In the genomic region with DNA sequence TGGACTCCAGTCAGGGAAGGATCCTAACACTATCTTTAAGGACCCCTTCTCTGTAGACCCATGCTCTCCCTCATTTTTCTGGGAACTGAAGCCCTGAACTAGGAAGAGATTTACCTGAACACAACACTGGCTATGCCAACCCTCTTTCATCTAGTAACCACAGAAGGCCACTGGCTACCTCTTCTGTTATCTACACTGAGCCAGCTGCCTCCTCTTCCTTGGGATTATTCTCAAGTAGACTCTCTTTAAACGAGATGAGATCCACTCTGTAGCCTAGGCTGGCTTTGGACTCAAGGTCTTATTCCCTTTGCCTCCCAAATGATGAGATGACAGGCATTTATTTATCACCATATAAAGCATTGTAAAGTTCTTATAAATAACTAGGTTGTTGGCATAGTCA, we compare ENCODE assay signal across 18 mouse cellular contexts. TPM values are rescaled to one million over a fixed set of nuclear protein-coding genes. Genes with fewer than 3 reads are reported as not detected.
DNase-seq lines count a peak whose midpoint lies in the region; ATAC-seq and TF ChIP-seq lines count a peak whose summit lies in the region.
"Had no signal": no experiment of that assay in that cellular context is flagged by ENCODE, and none has a peak within 500 bp of the region (broad histone marks: within the 10 kb centered on the region; RNA-seq: fewer than 3 reads in every experiment).

No protein-coding gene starts in this region.

- peaks cover 24% of the 10 kb centered on the region for H3K4me1 ChIP-seq in heart, embryonic 13.5 days
- H3K4me1 ChIP-seq in MEL (ENCODE audit: control insufficient read depth in 1 of 2, insufficient read depth in 2 of 2, low read length in 2 of 2) = peaks cover 7 to 12% of the 10 kb centered on the region in 2 experiments
- peaks cover 57% of the 10 kb centered on the region for H3K4me1 ChIP-seq in erythroblast, embryonic 14.5 days (ENCODE audit: control insufficient read depth)
- H3K4me1 ChIP-seq in liver, embryonic 12.5 days = peaks cover 48% of the 10 kb centered on the region

- intact Hi-C loops in heart, postnatal 14 days (cut with DNase I) = loop anchor here (5.0 to 10.0 kb wide), 3 partner anchors 118 to 365 kb away; a partner anchor contains a TSS

- no peak for TF ChIP-seq POLR2A in MEL (IDR thresholded peaks at IDR 0.05; ENCODE audit: control insufficient read depth in 1 of 2, insufficient read depth in 1 of 2, low read depth in 1 of 2, low read length in 2 of 2, poor library complexity in 1 of 2)

- H3K9me3 ChIP-seq in heart, embryonic 13.5 days = no peaks in the 10 kb centered on the region
- H3K9me3 ChIP-seq in MEL (replicated peaks; ENCODE audit: insufficient read depth, low read length) = no peaks in the 10 kb centered on the region
- H3K9me3 ChIP-seq in erythroblast, embryonic 14.5 days (ENCODE audit: control insufficient read depth, low read length) = no peaks in the 10 kb centered on the region
- no peaks in the 10 kb centered on the region for H3K9me3 ChIP-seq in liver, embryonic 12.5 days (replicated peaks)
- H3K9me3 ChIP-seq: forebrain, embryonic 15.5 days; limb, embryonic 15.5 days; midbrain, embryonic 12.5 days had no signal

- TF ChIP-seq EP300 in MEL (IDR thresholded peaks at IDR 0.05; ENCODE audit: low read depth in 1 of 2, low read length in 2 of 2) = no peak

- peaks cover 14% of the 10 kb centered on the region for H3K79me2 ChIP-seq in MEL (ENCODE audit: control insufficient read depth, insufficient read depth, low read length, poor library complexity)

- no peak for TF ChIP-seq RAD21 in MEL (IDR thresholded peaks at IDR 0.05; ENCODE audit: low read depth, low read length)

- WGBS in heart, embryonic 13.5 days = 15% methylated on average over 1 of the region's 1 CpGs
- 15% methylated on average over 1 of the region's 1 CpGs for WGBS in liver, embryonic 12.5 days (ENCODE audit: insufficient replicate concordance)

- H3K27ac ChIP-seq in heart, embryonic 13.5 days (replicated peaks) = no peak overlapping the region
- H3K27ac ChIP-seq in MEL (ENCODE audit: control insufficient read depth, low read depth, low read length) = no peak overlapping the region
- peak overlapping the region; percentile 100 for H3K27ac ChIP-seq in liver, embryonic 12.5 days
- H3K27ac ChIP-seq: forebrain, embryonic 15.5 days; hindbrain, embryonic 14.5 days; kidney, postnatal 0 days; left cerebral cortex, adult 2 months; limb, embryonic 15.5 days; midbrain, embryonic 12.5 days had no signal

- no peak for ATAC-seq in heart, embryonic 13.5 days (ENCODE audit: extremely low read depth, insufficient number of reproducible peaks, low FRiP score, low TSS enrichment)
- ATAC-seq in liver, embryonic 12.5 days = no peak
- no peak for ATAC-seq in activated CD4-positive, CD25-positive, alpha-beta regulatory T cell, adult 4 months
- ATAC-seq: forebrain, embryonic 15.5 days; intestine, embryonic 16.5 days had no signal

- TF ChIP-seq CTCF in MEL (IDR thresholded peaks at IDR 0.05 in 2 of 3, conservative IDR thresholded peaks at IDR 0.05 in 1 of 3; ENCODE audit: control insufficient read depth in 1 of 3, insufficient read depth in 1 of 3, low read depth in 2 of 3, low read length in 3 of 3, poor library complexity in 1 of 3, severe bottlenecking in 1 of 3) = no peak

- peaks cover 6% of the 10 kb centered on the region; the same call in 1 of the 2 replicates for H3K36me3 ChIP-seq in heart, embryonic 13.5 days
- peaks cover 0 to 16% of the 10 kb centered on the region in 2 experiments; a peak in 2 of 4 replicates for H3K36me3 ChIP-seq in MEL (ENCODE audit: control insufficient read depth in 1 of 2, insufficient read depth in 2 of 2, low read length in 2 of 2)
- no peaks in the 10 kb centered on the region for H3K36me3 ChIP-seq in erythroblast, embryonic 14.5 days (ENCODE audit: control insufficient read depth)
- H3K36me3 ChIP-seq in liver, embryonic 12.5 days = no peaks in the 10 kb centered on the region
- H3K36me3 ChIP-seq: forebrain, embryonic 15.5 days; midbrain, embryonic 12.5 days had no signal

- no peaks in the 10 kb centered on the region for H3K27me3 ChIP-seq in heart, embryonic 13.5 days (replicated peaks)
- H3K27me3 ChIP-seq in MEL (ENCODE audit: control insufficient read depth in 1 of 2, insufficient read depth in 2 of 2, low read length in 2 of 2) = no peaks in the 10 kb centered on the region
- no peaks in the 10 kb centered on the region for H3K27me3 ChIP-seq in erythroblast, embryonic 14.5 days (ENCODE audit: control insufficient read depth)
- no peaks in the 10 kb centered on the region for H3K27me3 ChIP-seq in liver, embryonic 12.5 days (replicated peaks)
- H3K27me3 ChIP-seq: forebrain, embryonic 15.5 days; limb, embryonic 15.5 days; midbrain, embryonic 12.5 days had no signal

- DNase-seq in heart, postnatal 14 days = no peak
- DNase-seq in MEL (ENCODE audit: low read depth, low spot score) = peak; percentile 49
- DNase-seq in adrenal gland, postnatal 14 days = no peak
- no peak for DNase-seq in urinary bladder, adult 2 months (ENCODE audit: low spot score)
- DNase-seq: cerebellum, postnatal 10 days; lung, postnatal 36 days; right cerebral cortex, postnatal 4 days had no signal

- H3K4me3 ChIP-seq in heart, embryonic 13.5 days = peak overlapping the region; percentile 90; the same call in 1 of the 2 replicates
- H3K4me3 ChIP-seq in MEL (ENCODE audit: control insufficient read depth in 1 of 2, insufficient read depth in 1 of 2, low read depth in 2 of 2, low read length in 2 of 2) = 0 out of 4 replicates have a peak overlapping the region, but pooled peaks of 1 of the 2 experiments have one; percentile 19
- peak overlapping the region; percentile 97 for H3K4me3 ChIP-seq in erythroblast, embryonic 14.5 days (replicated peaks)
- peak overlapping the region; percentile 87 for H3K4me3 ChIP-seq in liver, embryonic 12.5 days
- H3K4me3 ChIP-seq: left cerebral cortex, adult 2 months had no signal

- H3K4me2 ChIP-seq in heart, embryonic 13.5 days = peak overlapping the region; percentile 81; the same call in 1 of the 2 replicates
- peak overlapping the region; percentile 97 for H3K4me2 ChIP-seq in liver, embryonic 12.5 days
- H3K4me2 ChIP-seq: forebrain, embryonic 15.5 days had no signal

- H3K9ac ChIP-seq in heart, embryonic 13.5 days = peak overlapping the region; percentile 93; the same call in 1 of the 2 replicates
- no peak overlapping the region for H3K9ac ChIP-seq in MEL (ENCODE audit: control insufficient read depth, low read depth, low read length, poor library complexity, severe bottlenecking)
- H3K9ac ChIP-seq in liver, embryonic 12.5 days = peak overlapping the region; percentile 93
- H3K9ac ChIP-seq: forebrain, embryonic 15.5 days; limb, embryonic 15.5 days; midbrain, embryonic 12.5 days had no signal

TF ChIP-seq in MEL, 35 proteins besides CTCF, POLR2A, EP300 and RAD21:
- no peak; the same call in 1 of the 2 replicates for TF ChIP-seq SIN3A (IDR thresholded peaks at IDR 0.05; ENCODE audit: low read length)
- peak; percentile 90 for TF ChIP-seq TAL1 (IDR thresholded peaks at IDR 0.05; ENCODE audit: low read length)
- peak; percentile 55; the same call in 1 of the 2 replicates for TF ChIP-seq GATA1 (IDR thresholded peaks at IDR 0.05; ENCODE audit: low read depth, low read length)
- no peak for TF ChIP-seq CHD1 (IDR thresholded peaks at IDR 0.05; ENCODE audit: low read depth, low read length)
- 0 out of 2 replicates have a peak, but pooled peaks have one; percentile 17 for TF ChIP-seq TCF12 (IDR thresholded peaks at IDR 0.05; ENCODE audit: low read depth, low read length)
- TF ChIP-seq ETS1 (IDR thresholded peaks at IDR 0.05; ENCODE audit: low read depth, low read length) = 0 out of 2 replicates have a peak, but pooled peaks have one; percentile 14

RNA-seq across cellular contexts. Expression of a gene that starts 1.6 kb away (rescaled TPM):
- polyA plus RNA-seq in heart, embryonic 13.5 days (2015; fragmentation: Nextera tagmentation; extraction: Ambion mirVana) = 18.3 and 22.1 TPM in 2 replicates
- total RNA-seq in heart, postnatal 14 days (2021) = 10 to 100 TPM; 37.7 to 40.7 TPM
- total RNA-seq in MEL (2012; rRNA removed) = 27.0 and 37.5 TPM in 2 replicates
- 100 to 1,000 TPM in 1 of 2 experiments, 10 to 100 TPM in 1; 47.5 to 715 TPM for polyA plus RNA-seq in MEL (2012; ENCODE audit: insufficient read depth in 1 of 2, insufficient read length in 2 of 2, low read depth in 1 of 2, low replicate concordance in 2 of 2, missing spikeins in 1 of 2)
- 0.63 and 0.75 TPM in 2 replicates for polyA plus RNA-seq in erythroblast, embryonic 14.5 days (2012)
- 20.2 and 20.5 TPM in 2 replicates for polyA plus RNA-seq in liver, embryonic 12.5 days (2016; fragmentation: Nextera tagmentation; extraction: Ambion mirVana)
- 50.6 and 55.0 TPM in 2 replicates for total RNA-seq in adrenal gland, postnatal 14 days (2021)
- 32.3 TPM in 2 replicates for polyA plus RNA-seq in urinary bladder, adult 2 months (2012; rRNA removed)
- 10 to 100 TPM; 31.7 to 33.5 TPM for polyA plus RNA-seq in activated CD4-positive, CD25-positive, alpha-beta regulatory T cell, adult 4 months (2017; shearing (Covaris generic))

Comparison
In these comparisons a context has a peak if more than half of its experiments do, and no peak if none do; other contexts are left out.
1. RNA of a gene that starts 1.6 kb away (polyA plus RNA-seq): 47.5 to 715 TPM in MEL, 31.7 to 33.5 TPM in activated CD4-positive, CD25-positive, alpha-beta regulatory T cell, adult 4 months, 32.3 TPM in urinary bladder, adult 2 months, 18.3 to 22.1 TPM in heart, embryonic 13.5 days and 20.2 to 20.5 TPM in liver, embryonic 12.5 days; 0.63 to 0.75 TPM in erythroblast, embryonic 14.5 days; every median in the first group is over 10 times any median in the second.